Mouse (Mus musculus) heart, embryonic 10.5 days (tissue): ENCODE data around the gene Arglu1. TPM values are rescaled to one million over a fixed set of nuclear protein-coding genes. Genes with fewer than 3 reads are reported as not detected.

Source experiments
- DNase-seq: peaks from one replicate; pipeline ENCODE4 v3.0.0-alpha.2; 2017; ENCODE audit warnings: low spot score
- H3K27ac ChIP-seq: fragments of 300-500 bp; sonication (generic); 2 replicates; pipeline ENCODE4 v1.5.1; 2016; ENCODE audit warnings: mild to moderate bottlenecking
- H3K27me3 ChIP-seq: fragments of 300-500 bp; sonication (generic); 2 replicates; pipeline ENCODE4 v1.6.1; 2016; ENCODE audit warnings: mild to moderate bottlenecking; ENCODE audit not compliant: poor library complexity, insufficient read depth, severe bottlenecking
- H3K36me3 ChIP-seq: fragments of 300-500 bp; sonication (generic); 2 replicates; pipeline ENCODE4 v1.6.1; 2016; ENCODE audit warnings: mild to moderate bottlenecking, moderate library complexity
- H3K4me1 ChIP-seq: fragments of 300-500 bp; sonication (generic); 2 replicates; pipeline ENCODE4 v1.6.1; 2016; ENCODE audit warnings: mild to moderate bottlenecking
- H3K4me3 ChIP-seq: fragments of 300-500 bp; sonication (generic); 2 replicates; pipeline ENCODE4 v1.5.1; 2016; ENCODE audit warnings: mild to moderate bottlenecking, moderate library complexity
- H3K9me3 ChIP-seq: fragments of 300-500 bp; sonication (generic); 2 replicates; pipeline ENCODE4 v1.6.1; 2016; ENCODE audit warnings: mild to moderate bottlenecking, moderate library complexity
- WGBS: fragments of 180-500 bp; shearing (Covaris S2); methylation state at CpG from one replicate; pipeline ENCODE4 v1.1.7; 2016; 5-methylcytosine and 5-hydroxymethylcytosine counted together
- microRNA-seq: library from miRNA; unstranded; fragments of <30 nt; microRNA quantifications from one replicate; pipeline ENCODE4, GENCODE M21; 2017
- polyA plus RNA-seq: library from polyadenylated mRNA; unstranded; fragments of >200 nt; fragmentation: Nextera tagmentation; extraction: Ambion mirVana; gene quantifications from 2 replicates; pipeline ENCODE4 v1.2.1, GENCODE M21; 2016

The Arglu1 gene
- polyA plus RNA-seq, 1 experiment from 2014 or later = 112 TPM

- H3K4me1 ChIP-seq = no peaks in the 10 kb centered on the region
- H3K27ac ChIP-seq = no peak overlapping the region
- H3K27me3 ChIP-seq = no peaks in the 10 kb centered on the region
- no peak for DNase-seq
- H3K36me3 ChIP-seq = peaks cover 42% of the 10 kb centered on the region
- H3K9me3 ChIP-seq = no peaks in the 10 kb centered on the region
- no peak overlapping the region for H3K4me3 ChIP-seq
- WGBS = 75% methylated on average over 7 of the region's 7 CpGs
Observed at GRCm38 (mm10) chr8:8631394-8631793, 58.9 kb downstream of the Arglu1 start.

GRCm38 (mm10) chr8:8624017-8624416, 66.3 kb downstream of the Arglu1 start:
- H3K27me3 ChIP-seq = no peaks in the 10 kb centered on the region
- H3K36me3 ChIP-seq = peaks cover 56% of the 10 kb centered on the region
- 44% methylated on average over 7 of the region's 7 CpGs for WGBS
- no peak overlapping the region for H3K27ac ChIP-seq
- H3K4me3 ChIP-seq = no peak overlapping the region
- H3K4me1 ChIP-seq = peaks cover 20% of the 10 kb centered on the region
- no peak for DNase-seq
- H3K9me3 ChIP-seq = no peaks in the 10 kb centered on the region

GRCm38 (mm10) chr8:8623486-8623885, 66.8 kb downstream of the Arglu1 start:
- Histone ChIP-seq H3K27ac (no peak overlapping the region), H3K4me3 (no peak overlapping the region), H3K36me3 (peaks cover 61% of the 10 kb centered on the region), H3K27me3 (no peaks in the 10 kb centered on the region), H3K9me3 (no peaks in the 10 kb centered on the region), H3K4me1 (peaks cover 20% of the 10 kb centered on the region)
- 53% methylated on average over 8 of the region's 8 CpGs for WGBS
- no peak for DNase-seq

GRCm38 (mm10) chr8:8622476-8622875, 67.8 kb downstream of the Arglu1 start:
- peaks cover 57% of the 10 kb centered on the region for H3K36me3 ChIP-seq
- H3K27ac ChIP-seq = no peak overlapping the region
- H3K27me3 ChIP-seq = no peaks in the 10 kb centered on the region
- 92% methylated on average over 3 of the region's 3 CpGs for WGBS
- no peak for DNase-seq
- H3K9me3 ChIP-seq = no peaks in the 10 kb centered on the region
- H3K4me3 ChIP-seq = no peak overlapping the region
- peaks cover 20% of the 10 kb centered on the region for H3K4me1 ChIP-seq

- WGBS = 93% methylated on average over 12 of the region's 12 CpGs
- Histone ChIP-seq H3K4me1 (peaks cover 20% of the 10 kb centered on the region), H3K27me3 (no peaks in the 10 kb centered on the region)
Observed at GRCm38 (mm10) chr8:8622031-8622430, 68.3 kb downstream of the Arglu1 start.

GRCm38 (mm10) chr8:8621236-8621917, 68.9 kb downstream of the Arglu1 start:
- H3K4me1 ChIP-seq = peaks cover 20% of the 10 kb centered on the region
- H3K4me3 ChIP-seq = no peak overlapping the region
- WGBS = 89% methylated on average over 16 of the region's 16 CpGs
- DNase-seq = peak; percentile 7
- no peak overlapping the region for H3K27ac ChIP-seq
- H3K9me3 ChIP-seq = no peaks in the 10 kb centered on the region
- H3K36me3 ChIP-seq = peaks cover 60% of the 10 kb centered on the region
- no peaks in the 10 kb centered on the region for H3K27me3 ChIP-seq

More at GRCm38 (mm10) chr8:8622031-8622430, 68.3 kb downstream of the Arglu1 start:
- H3K36me3 ChIP-seq = peaks cover 58% of the 10 kb centered on the region
- no peak for DNase-seq
- no peak overlapping the region for H3K27ac ChIP-seq
- no peak overlapping the region for H3K4me3 ChIP-seq
- no peaks in the 10 kb centered on the region for H3K9me3 ChIP-seq

- peak; percentile 69 for DNase-seq
- Histone ChIP-seq H3K27me3 (no peaks in the 10 kb centered on the region), H3K36me3 (peaks cover 53% of the 10 kb centered on the region), H3K9me3 (no peaks in the 10 kb centered on the region), H3K27ac (no peak overlapping the region), H3K4me3 (no peak overlapping the region), H3K4me1 (peaks cover 20% of the 10 kb centered on the region)
- WGBS = 87% methylated on average over 21 of the region's 21 CpGs
Observed at GRCm38 (mm10) chr8:8620536-8620935, 69.8 kb downstream of the Arglu1 start.

GRCm38 (mm10) chr8:8619221-8620194, 70.8 kb downstream of the Arglu1 start:
- no peaks in the 10 kb centered on the region for H3K9me3 ChIP-seq
- H3K4me3 ChIP-seq = no peak overlapping the region
- H3K27me3 ChIP-seq = no peaks in the 10 kb centered on the region
- peaks cover 20% of the 10 kb centered on the region for H3K4me1 ChIP-seq
- no peak overlapping the region for H3K27ac ChIP-seq
- DNase-seq = peak; percentile 69
- WGBS = 64% methylated on average over 19 of the region's 19 CpGs
- peaks cover 53% of the 10 kb centered on the region for H3K36me3 ChIP-seq

Small RNAs within 50 kb of the gene (microRNA-seq; reads per million reads assigned to microRNA genes)
- gene Mir7654 = 14.1 reads per million, percentile 28 among the genes with 10 or more reads in this experiment

Other genes starting within 250 kb of the Arglu1 start
- gene Efnb2, start 29.3 kb downstream of the Arglu1 start, polyA plus RNA-seq = 15.9 and 24.4 TPM in 2 replicates